Mouse (Mus musculus): ENCODE measurements around the gene Slc5a10.
"Not testable (repeated sequence)": the region's sequence is repeated elsewhere in the genome, so short reads cannot be mapped to it uniquely, and the experiment has no call there.

- TF ChIP-seq CTCF (IDR thresholded peaks at IDR 0.05; ENCODE audit: control insufficient read depth, insufficient read depth, insufficient read length); CEBPB (IDR thresholded peaks at IDR 0.05; ENCODE audit: low read depth); MAX (IDR thresholded peaks at IDR 0.05); USF1 (IDR thresholded peaks at IDR 0.05; ENCODE audit: low read depth); MYOD1 (IDR thresholded peaks at IDR 0.05; ENCODE audit: control insufficient read depth, insufficient read length, low read depth); MYOG (IDR thresholded peaks at IDR 0.05; ENCODE audit: control insufficient read depth, extremely low read depth, insufficient read length); FOSL1 (IDR thresholded peaks at IDR 0.05; ENCODE audit: insufficient read depth, low read length, poor library complexity, severe bottlenecking): not testable (repeated sequence)
Observed at GRCm38 (mm10) chr11:61636309-61636708, 84.3 kb downstream of the Slc5a10 start.
